Mouse (Mus musculus) heart, adult 2 months (tissue): Measurements from ENCODE around the gene H2-T3. TPM values are rescaled to one million over a fixed set of nuclear protein-coding genes. Genes with fewer than 3 reads are reported as not detected.
"Not testable (repeated sequence)": the region's sequence is repeated elsewhere in the genome, so short reads cannot be mapped to it uniquely, and the experiment has no call there.

Source experiments
- DNase-seq, 2 experiments: peaks; one replicate each; pipeline ENCODE4 v3.0.0; 2021
- H3K27ac ChIP-seq: fragments of 200-600 bp; 2 replicates; pipeline ENCODE4 v1.8.1; 2022
- H3K27me3 ChIP-seq: fragments of 200-500 bp; 2 replicates; pipeline ENCODE4 v1.6.1; 2012; ENCODE audit warnings: mild to moderate bottlenecking, low read length, inconsistent platforms, mixed read lengths; ENCODE audit not compliant: control insufficient read depth, insufficient read depth
- H3K36me3 ChIP-seq: fragments of 200-500 bp; 2 replicates; pipeline ENCODE4 v1.6.1; 2012; ENCODE audit warnings: low read length, inconsistent platforms; ENCODE audit not compliant: control insufficient read depth, insufficient read depth
- H3K4me1 ChIP-seq: fragments of 200-500 bp; 2 replicates; pipeline ENCODE4 v1.6.1; 2011; ENCODE audit warnings: low read length; ENCODE audit not compliant: control insufficient read depth, insufficient read depth
- H3K4me3 ChIP-seq: fragments of 200-600 bp; 2 replicates; pipeline ENCODE4 v1.8.1; 2022
- H3K79me2 ChIP-seq: fragments of 200-500 bp; replicated peaks from 2 replicates; pipeline ENCODE4 v1.6.1; 2012; ENCODE audit warnings: mild to moderate bottlenecking, inconsistent platforms, low read length, moderate library complexity, mixed read lengths; ENCODE audit not compliant: control insufficient read depth, insufficient read depth
- H3K9ac ChIP-seq: fragments of 200-500 bp; 2 replicates; pipeline ENCODE4 v1.6.1; 2012; ENCODE audit warnings: low read depth, mild to moderate bottlenecking, control low read depth, inconsistent platforms, low read length, mixed read lengths
- CTCF ChIP-seq: fragments of 200-600 bp; IDR thresholded peaks from 2 replicates; pipeline ENCODE4 v1.8.1; 2022; ENCODE audit warnings: antibody characterized with exemption, mild to moderate bottlenecking, moderate library complexity
- EP300 ChIP-seq: fragments of 200-500 bp; IDR thresholded peaks from 2 replicates; pipeline ENCODE4 v1.6.1; 2011; ENCODE audit warnings: low read depth, low read length, control low read depth; ENCODE audit not compliant: insufficient read depth
- POLR2A ChIP-seq: fragments of 200-500 bp; IDR thresholded peaks from 2 replicates; pipeline ENCODE4 v1.6.1; 2011; ENCODE audit warnings: mild to moderate bottlenecking, low read depth, low read length, control low read depth; ENCODE audit not compliant: insufficient read depth
- WGBS: fragments of 180-500 bp; shearing (Covaris S2); methylation state at CpG from one replicate; pipeline ENCODE4 v1.1.7; 2018; 5-methylcytosine and 5-hydroxymethylcytosine counted together
- intact Hi-C: fragments of 180-260 bp; cut with DNase I; formaldehyde crosslinking; loops from one replicate; pipeline ENCODE4 v1.15.1; 2025
- polyA plus RNA-seq: library from polyadenylated mRNA; depleted of rRNA; stranded (reverse); fragments of >200 nt; gene quantifications from 2 replicates; pipeline ENCODE4 v1.2.3, GENCODE M21; 2012
- total RNA-seq, 2 experiments: library from RNA; stranded (reverse); gene quantifications; 2 replicates each; pipeline ENCODE4 v1.2.3; 2021

The H2-T3 gene
- total and polyA plus RNA-seq, 3 experiments, result not detected

DNA sequence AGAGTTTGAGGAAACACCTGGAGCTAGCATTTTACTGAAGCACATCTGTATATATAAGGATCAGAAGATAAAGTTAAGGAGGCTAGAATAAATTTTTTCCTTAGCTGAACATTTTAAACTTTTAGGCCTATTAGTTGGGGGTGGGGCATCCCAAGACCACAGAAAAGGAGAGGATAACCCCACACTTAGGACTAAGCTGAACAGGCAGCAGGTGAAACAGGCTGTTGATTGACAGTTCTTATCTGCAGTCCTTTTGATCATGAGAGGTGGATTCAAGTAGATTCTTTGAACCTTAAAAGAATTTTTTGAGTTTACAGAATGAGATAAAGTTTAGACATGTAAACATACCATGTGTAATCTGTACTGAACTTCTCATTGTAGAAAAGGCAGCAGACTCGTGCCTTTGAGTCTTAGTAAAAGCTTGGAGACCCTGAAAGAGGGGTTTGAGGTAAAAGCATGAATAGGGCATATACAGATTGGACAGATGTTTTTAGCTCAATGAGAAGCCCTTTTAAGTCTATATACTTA lies 19.7 kb downstream of the H2-T3 start:
- 41% methylated on average over 1 of the region's 1 CpGs for WGBS
- no peak for DNase-seq
- no peak overlapping the region for H3K4me3 ChIP-seq
- peaks cover 14% of the 10 kb centered on the region for H3K27me3 ChIP-seq
- no peaks in the 10 kb centered on the region for H3K4me1 ChIP-seq
- H3K27ac ChIP-seq, result no peak overlapping the region
- H3K79me2 ChIP-seq, result no peaks in the 10 kb centered on the region
- intact Hi-C loops, result no loop called here
- no peaks in the 10 kb centered on the region for H3K36me3 ChIP-seq
- TF ChIP-seq EP300 (no peak), POLR2A (no peak), CTCF (no peak)
- no peak overlapping the region for H3K9ac ChIP-seq

DNA sequence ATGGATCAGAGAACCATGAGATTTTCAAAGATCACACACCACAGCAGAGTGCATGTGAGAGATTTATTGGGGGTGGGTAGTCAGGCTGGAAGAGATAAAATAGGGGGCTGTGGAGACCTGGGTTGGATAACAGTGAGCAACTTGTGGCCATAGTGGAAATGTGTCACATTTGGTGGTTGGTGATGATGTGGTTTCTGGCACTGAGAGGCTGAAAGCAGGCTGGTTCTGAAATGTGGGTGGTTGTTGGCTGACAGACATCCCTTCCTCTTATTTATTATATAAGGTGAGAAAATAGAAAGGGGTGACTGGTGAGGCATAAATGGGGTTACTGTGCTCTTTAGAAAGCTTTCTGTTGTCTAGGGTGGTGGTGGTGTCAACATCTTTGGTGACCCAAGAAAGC lies 20.3 kb downstream of the H2-T3 start:
- H3K4me3 ChIP-seq, result no peak overlapping the region
- no peak for DNase-seq
- intact Hi-C loops, result no loop called here
- peaks cover 14% of the 10 kb centered on the region for H3K27me3 ChIP-seq
- TF ChIP-seq POLR2A, result no peak
- no peak for TF ChIP-seq EP300
- no peak for TF ChIP-seq CTCF
- no peaks in the 10 kb centered on the region for H3K36me3 ChIP-seq
- H3K27ac ChIP-seq, result no peak overlapping the region
- no peaks in the 10 kb centered on the region for H3K79me2 ChIP-seq
- H3K9ac ChIP-seq, result no peak overlapping the region
- H3K4me1 ChIP-seq, result no peaks in the 10 kb centered on the region

DNA sequence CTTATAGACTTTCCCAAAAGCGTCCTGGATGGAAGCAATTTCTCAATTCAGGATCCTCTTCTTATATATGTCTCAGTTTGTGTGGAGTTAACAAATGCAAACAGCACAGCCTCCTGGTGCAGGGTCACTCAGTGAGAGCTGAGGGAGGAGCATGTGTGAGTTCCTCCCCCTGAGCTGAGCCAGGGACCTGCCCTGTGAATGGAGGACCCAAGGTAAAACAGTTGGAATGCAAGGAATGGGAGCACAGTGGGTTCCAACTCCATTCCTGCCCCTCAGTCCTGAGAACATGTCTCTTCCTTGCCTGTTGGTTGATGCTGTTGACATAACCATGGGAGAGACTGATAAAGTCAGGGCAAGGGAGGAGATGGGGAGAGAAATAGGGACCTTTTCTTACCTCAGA lies 21.0 kb downstream of the H2-T3 start:
- H3K36me3 ChIP-seq, H3K4me1 ChIP-seq, H3K9ac ChIP-seq, H3K4me3 ChIP-seq, DNase-seq, H3K79me2 ChIP-seq, intact Hi-C loops, H3K27ac ChIP-seq: not testable (repeated sequence)
- peaks cover 15% of the 10 kb centered on the region for H3K27me3 ChIP-seq
- WGBS, result 62% methylated on average over 1 of the region's 1 CpGs

DNA sequence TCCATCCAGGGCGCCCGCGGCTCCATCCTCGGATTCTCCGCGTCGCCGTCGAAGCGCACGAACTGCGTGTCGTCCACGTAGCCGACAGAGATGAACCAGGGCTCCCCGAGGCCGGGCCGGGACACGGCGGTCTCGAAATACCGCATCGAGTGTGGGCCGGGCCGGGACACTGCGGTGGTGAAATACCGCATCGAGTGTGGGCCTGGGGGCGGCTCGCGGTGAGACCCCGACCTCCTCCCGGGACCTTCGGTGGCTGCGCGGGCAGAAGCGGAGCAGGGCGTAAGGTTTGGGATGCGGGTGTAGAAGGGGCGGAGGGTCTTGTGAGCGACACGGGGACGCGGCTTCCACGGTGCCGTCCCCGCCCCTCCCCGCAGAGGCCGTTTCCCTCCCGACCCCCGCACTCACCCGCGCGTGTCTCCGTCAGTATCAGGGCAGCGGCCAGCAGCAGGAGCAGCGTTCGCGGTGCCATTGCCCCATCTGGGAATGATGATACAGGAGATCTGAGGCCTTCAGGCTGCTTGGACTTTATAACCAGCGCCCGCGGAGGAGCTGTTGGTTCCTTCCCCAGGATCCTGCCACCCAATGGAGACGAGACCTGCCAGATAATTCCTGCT lies 21.9 kb downstream of the H2-T3 start, which contains the start of gene Gm8909:
Gm8909 (minus strand) TSS at position 499 of the 614 bp plus-strand sequence.
- Histone ChIP-seq H3K27me3 (peaks cover 15% of the 10 kb centered on the region), H3K9ac (peak within 1 kb of the TSS; percentile 54), H3K79me2 (no peaks in the 10 kb centered on the region), H3K4me1 (no peaks in the 10 kb centered on the region), H3K36me3 (no peaks in the 10 kb centered on the region), H3K27ac (no peak within 1 kb of the TSS), H3K4me3 (peak within 1 kb of the TSS; percentile 40)
- WGBS, result 3% methylated on average over 63 of the region's 63 CpGs
- no peak for DNase-seq
- TF ChIP-seq EP300 (no peak), POLR2A (no peak), CTCF (no peak)
- intact Hi-C loops, result no loop called here

DNA sequence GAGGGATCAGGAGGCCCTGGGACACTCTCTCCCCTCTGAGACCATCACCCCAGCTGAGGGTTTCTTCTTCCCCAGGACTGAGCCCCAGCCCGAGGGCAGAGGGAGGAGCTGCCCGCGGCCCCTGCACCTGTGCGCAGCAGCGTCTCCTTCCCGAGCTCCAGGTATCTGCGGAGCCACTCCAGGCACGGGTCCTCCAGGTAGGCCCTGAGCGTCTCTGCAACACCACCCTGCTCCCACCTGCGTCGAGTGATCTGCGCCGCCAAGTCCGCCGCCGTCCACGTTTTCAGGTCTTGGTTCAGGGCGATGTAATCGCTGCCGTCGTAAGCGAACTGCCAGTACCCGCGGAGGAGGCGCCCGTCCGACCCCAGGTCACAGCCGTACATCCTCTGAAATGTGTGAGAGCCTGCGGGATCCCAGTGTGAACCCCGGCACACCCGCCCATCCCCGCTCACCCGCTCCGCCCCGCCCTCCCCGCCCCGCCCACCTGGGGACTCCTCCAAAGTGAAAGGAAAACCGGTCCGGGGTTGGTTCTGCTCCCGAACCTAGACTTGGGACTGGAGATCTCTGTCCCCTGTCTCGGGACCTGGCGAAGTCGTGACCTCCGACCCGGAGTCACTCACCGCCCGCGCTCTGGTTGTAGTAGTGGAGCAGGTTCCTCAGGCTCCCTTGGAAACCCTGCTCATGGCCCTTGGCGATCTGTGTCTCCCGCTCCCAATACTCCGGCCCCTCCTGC lies 22.6 kb downstream of the H2-T3 start:
- intact Hi-C loops, result no loop called here
- Histone ChIP-seq H3K27me3 (peaks cover 15% of the 10 kb centered on the region), H3K4me3 (peak overlapping the region; percentile 40), H3K4me1 (no peaks in the 10 kb centered on the region), H3K79me2 (no peaks in the 10 kb centered on the region), H3K27ac (no peak overlapping the region), H3K9ac (peak overlapping the region; percentile 54; the same call in 1 of the 2 replicates), H3K36me3 (no peaks in the 10 kb centered on the region)
- WGBS, result 2% methylated on average over 51 of the region's 51 CpGs
- DNase-seq, result no peak
- TF ChIP-seq POLR2A (no peak), EP300 (no peak), CTCF (no peak)

DNA sequence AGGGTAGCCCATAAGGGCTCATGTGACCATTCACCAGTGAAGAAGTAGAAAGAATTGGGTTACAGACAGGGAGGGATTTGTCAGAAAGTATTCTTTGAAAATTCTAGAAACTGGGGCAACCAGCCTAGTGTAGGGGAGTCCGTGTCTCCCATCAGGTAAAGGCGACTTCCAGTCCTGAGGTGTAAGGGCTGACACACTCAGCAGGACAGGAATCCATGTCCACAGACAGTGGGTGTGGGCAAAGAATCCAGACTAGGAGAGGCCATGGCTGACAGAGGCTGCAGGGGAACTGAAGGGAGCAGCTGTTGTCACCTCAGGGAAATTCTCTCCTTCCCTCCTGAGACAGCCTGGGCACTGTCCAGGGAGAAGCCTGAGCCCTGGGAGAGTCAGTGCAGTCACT lies 23.2 kb downstream of the H2-T3 start:
- H3K9ac ChIP-seq, DNase-seq, H3K4me1 ChIP-seq, intact Hi-C loops, H3K27ac ChIP-seq, H3K36me3 ChIP-seq, H3K4me3 ChIP-seq, H3K79me2 ChIP-seq: not testable (repeated sequence)
- H3K27me3 ChIP-seq, result peaks cover 16% of the 10 kb centered on the region
- WGBS, result 21% methylated on average over 2 of the region's 2 CpGs
